Mouse (Mus musculus): ENCODE data around the gene Uba3.

DNA sequence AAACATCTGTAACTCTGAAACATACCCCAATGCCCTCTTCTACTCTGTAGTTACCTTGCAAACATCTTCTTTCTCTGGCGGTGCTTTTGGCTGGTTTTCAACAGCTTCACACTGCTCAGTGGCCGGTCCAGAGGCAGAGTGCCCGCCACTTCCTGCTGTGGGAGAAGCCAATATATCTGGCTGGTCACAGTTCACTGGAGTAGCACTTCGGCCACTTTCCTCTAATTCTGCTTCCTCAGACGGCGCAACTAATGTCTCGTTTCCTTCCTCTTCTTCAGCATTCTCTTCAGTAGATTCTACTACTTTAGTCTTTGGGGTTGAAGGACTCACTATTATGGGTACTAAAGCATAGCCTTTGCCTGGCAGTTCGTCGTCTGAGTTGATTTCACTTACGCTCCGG, 29.7 kb downstream of the Uba3 start:
- no peak for TF ChIP-seq CTCF (IDR thresholded peaks at IDR 0.05; ENCODE audit: low read depth)
- no peak for TF ChIP-seq EP300 (IDR thresholded peaks at IDR 0.05; ENCODE audit: low read depth)

Measured in liver, postnatal 0 days (tissue).